Mouse (Mus musculus): ENCODE measurements around the gene Rasa3. TPM values are rescaled to one million over a fixed set of nuclear protein-coding genes. Genes with fewer than 3 reads are reported as not detected.

Gene Rasa3
- polyA plus RNA-seq, 1 experiment, result 83.2 TPM

DNA sequence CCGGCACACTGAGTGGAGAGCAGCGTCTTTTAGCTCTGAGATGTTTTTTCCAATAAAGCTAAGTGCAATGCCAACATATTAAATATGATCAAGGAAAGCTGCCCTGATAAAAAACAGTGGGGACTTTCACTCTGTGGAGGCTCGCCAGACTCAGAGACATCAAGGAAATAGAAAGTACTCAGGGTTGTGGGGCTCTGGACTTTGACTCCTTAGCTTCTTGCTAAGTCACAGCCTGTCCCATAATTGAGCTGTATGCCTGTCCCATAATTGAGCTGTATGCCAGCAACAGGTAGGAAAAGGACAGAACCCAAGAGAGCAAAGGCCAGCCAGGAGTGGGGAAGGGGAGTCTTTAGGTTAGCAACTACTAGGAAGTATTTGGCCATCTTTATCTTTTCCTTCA lies 20.9 kb upstream of the Rasa3 start:
- TF ChIP-seq POLR2A (IDR thresholded peaks at IDR 0.05; ENCODE audit: borderline replicate concordance, low read depth, low read length) (no peak), CTCF (IDR thresholded peaks at IDR 0.05; ENCODE audit: low read depth, low read length) (no peak)
- no peak overlapping the region for H3K27ac ChIP-seq (ENCODE audit: insufficient read depth, low read depth, low read length)
- H3K4me1 ChIP-seq (ENCODE audit: control insufficient read depth, insufficient read depth, low read length), result peaks cover 16% of the 10 kb centered on the region
- no peak overlapping the region for H3K4me3 ChIP-seq (ENCODE audit: insufficient read depth, low read length)

DNA sequence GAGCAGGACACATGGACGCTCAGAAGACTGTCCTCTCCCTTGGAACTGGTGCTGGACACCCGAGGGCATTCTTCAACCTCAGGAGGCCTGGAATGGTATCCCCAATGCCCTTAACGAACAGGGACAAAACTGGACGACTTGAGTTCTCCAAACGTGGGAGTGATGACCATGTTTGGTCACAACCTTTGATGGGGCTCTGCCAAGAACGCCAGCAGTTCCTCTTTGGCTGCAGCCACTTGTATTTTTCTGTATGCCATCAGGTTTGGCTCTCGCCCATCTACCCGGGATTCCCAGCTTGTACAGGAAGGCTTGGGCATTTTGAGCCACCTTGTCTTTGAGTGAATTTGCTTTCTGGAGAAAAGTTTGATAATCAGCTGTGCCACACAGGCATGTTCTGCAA lies 20.3 kb upstream of the Rasa3 start:
- peaks cover 16% of the 10 kb centered on the region for H3K4me1 ChIP-seq (ENCODE audit: control insufficient read depth, insufficient read depth, low read length)
- no peak overlapping the region for H3K4me3 ChIP-seq (ENCODE audit: insufficient read depth, low read length)
- no peak overlapping the region for H3K27ac ChIP-seq (ENCODE audit: insufficient read depth, low read depth, low read length)
- no peak for TF ChIP-seq CTCF (IDR thresholded peaks at IDR 0.05; ENCODE audit: low read depth, low read length)

DNA sequence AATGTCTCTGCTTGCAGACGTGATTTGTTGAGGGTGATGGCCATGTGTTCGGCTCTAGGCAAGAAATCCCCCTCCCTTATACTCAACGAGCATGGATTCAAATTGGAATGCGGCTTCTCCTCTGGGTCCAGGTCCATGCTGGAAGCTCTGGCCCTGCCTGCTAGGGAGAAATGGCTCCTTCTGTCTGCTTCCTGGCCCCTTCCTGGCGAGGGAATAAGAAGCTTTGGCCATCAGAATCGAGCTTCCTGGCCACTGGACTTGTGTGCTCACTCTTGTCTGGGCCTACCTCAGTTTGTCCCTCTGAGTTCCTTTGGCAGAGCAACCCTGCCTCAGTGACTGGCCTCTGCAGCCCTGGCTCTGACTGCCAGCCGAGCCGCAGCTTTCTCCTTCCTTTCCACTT lies 19.8 kb upstream of the Rasa3 start:
- no peak for TF ChIP-seq POLR2A (IDR thresholded peaks at IDR 0.05; ENCODE audit: borderline replicate concordance, low read depth, low read length)
- Histone ChIP-seq H3K4me1 (ENCODE audit: control insufficient read depth, insufficient read depth, low read length) (peaks cover 16% of the 10 kb centered on the region), H3K4me3 (ENCODE audit: insufficient read depth, low read length) (no peak overlapping the region), H3K27ac (ENCODE audit: insufficient read depth, low read depth, low read length) (no peak overlapping the region)

DNA sequence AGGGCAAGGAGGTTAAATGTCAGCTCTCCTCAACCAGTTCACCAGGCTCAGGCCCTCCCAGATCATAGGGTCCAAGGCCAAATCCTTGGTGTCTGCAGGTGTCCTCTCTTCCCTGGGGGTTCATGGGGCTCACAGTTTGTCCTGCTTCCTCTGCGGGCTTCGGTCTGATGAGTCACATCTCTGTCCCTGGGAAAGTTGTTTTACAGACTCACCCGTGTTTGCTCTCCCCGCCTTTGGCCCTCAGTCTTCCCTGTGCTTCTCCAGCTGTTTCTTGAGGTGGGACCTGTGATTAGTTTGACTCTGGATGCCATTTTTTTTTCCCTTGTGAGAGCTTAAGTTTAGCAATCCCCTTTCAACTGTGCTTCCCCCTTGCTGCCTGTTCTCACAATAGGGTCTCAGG lies 18.8 kb upstream of the Rasa3 start:
- Histone ChIP-seq H3K4me3 (ENCODE audit: insufficient read depth, low read length) (no peak overlapping the region), H3K27ac (ENCODE audit: insufficient read depth, low read depth, low read length) (no peak overlapping the region), H3K4me1 (ENCODE audit: control insufficient read depth, insufficient read depth, low read length) (peaks cover 16% of the 10 kb centered on the region)
- no peak for TF ChIP-seq CTCF (IDR thresholded peaks at IDR 0.05; ENCODE audit: low read depth, low read length)
- no peak for TF ChIP-seq POLR2A (IDR thresholded peaks at IDR 0.05; ENCODE audit: borderline replicate concordance, low read depth, low read length)

DNA sequence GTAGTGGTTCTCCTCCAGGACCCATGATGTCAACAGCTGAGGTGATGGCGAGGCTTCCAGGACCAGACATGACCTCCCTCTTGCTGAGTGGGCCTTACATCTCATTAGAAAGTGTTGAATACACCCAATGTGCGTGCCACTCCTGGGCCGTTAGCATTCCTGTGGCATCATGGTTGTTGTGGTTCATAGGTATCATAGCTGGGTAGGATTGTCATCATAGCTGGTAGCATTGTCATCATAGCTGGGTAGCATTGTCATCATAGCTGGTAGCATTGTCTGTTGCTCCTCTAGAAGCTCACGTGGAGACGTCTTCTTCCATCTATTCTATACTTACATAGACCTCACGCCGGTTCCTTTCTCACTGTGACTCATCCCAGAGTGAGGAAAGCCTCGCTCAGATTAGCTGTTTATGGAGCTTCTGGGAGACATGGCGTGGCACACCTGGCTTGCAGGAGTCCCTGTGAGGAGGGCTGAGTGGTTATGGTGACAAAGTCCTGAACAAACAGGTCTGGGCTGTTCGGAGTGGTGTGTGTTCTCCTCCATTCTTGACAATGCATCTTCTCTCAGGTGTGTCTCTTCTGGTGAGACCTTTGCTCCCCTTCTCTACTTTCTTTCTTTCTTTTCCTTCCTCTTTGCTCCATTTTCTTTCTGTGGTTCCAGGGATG lies 17.9 kb upstream of the Rasa3 start:
- TF ChIP-seq CTCF (IDR thresholded peaks at IDR 0.05; ENCODE audit: low read depth, low read length), result no peak
- H3K4me3 ChIP-seq (ENCODE audit: insufficient read depth, low read length), result no peak overlapping the region
- no peak overlapping the region for H3K27ac ChIP-seq (ENCODE audit: insufficient read depth, low read depth, low read length)
- H3K4me1 ChIP-seq (ENCODE audit: control insufficient read depth, insufficient read depth, low read length), result peaks cover 16% of the 10 kb centered on the region

DNA sequence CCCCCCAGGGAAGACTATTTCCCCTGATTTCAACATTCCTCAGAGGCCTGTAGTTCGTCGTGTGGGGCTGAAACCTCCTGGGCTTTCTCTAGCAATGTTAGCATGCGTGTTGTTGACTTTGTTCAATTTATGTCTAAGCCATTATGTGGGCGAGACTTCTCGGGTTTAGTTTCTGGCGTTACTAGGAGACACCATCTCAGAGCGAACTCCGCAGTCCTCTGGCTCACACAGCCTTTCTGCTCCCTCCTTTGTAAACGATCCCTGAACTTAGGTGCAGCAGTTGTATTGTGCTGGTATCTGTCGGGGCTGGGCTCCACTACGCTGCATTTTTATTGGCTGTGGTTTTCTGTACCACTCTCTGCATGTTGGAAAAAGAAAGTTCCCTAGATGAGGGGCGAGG lies 17.3 kb upstream of the Rasa3 start:
- no peak for TF ChIP-seq CTCF (IDR thresholded peaks at IDR 0.05; ENCODE audit: low read depth, low read length)
- Histone ChIP-seq H3K4me1 (ENCODE audit: control insufficient read depth, insufficient read depth, low read length) (peaks cover 16% of the 10 kb centered on the region), H3K4me3 (ENCODE audit: insufficient read depth, low read length) (no peak overlapping the region)

DNA sequence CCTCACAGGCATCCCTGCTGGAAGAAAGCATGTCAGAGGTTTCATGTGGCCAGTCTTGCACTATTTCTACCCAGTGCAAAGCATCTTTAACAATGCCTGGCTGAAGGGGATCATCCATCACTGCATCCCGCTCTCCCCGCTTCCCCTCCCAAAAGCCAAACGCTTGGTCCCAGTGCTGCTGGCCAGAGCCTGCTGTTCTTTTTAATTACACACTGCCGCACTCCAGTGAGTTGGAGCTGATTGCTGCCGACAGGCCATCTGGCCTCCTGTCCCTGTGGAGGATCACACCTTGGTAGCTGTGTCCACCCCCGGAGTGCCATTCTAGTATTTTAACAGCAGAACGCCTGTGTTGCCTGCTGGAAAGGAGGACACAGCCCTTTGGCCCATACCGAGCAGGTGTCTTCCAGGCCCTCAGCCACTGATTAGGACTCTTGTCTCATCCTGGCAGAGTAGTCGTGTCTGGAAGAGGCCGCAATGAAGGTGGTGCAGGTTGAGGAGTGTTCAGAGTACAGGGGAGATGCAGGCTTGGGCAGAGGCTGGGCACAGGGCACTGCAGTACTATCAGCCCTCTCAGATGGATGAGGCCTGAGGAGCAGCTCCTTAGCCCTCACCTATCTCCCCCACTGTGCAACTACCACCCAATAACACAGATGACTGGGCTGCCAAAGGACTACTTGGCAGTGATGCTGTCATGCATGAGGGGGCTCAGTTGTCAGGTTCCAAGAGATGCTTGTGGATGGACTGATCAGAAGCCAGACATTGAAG lies 15.1 kb upstream of the Rasa3 start:
- no peak overlapping the region for H3K27ac ChIP-seq (ENCODE audit: insufficient read depth, low read depth, low read length)
- no peak for TF ChIP-seq CTCF (IDR thresholded peaks at IDR 0.05; ENCODE audit: low read depth, low read length)
- TF ChIP-seq POLR2A (IDR thresholded peaks at IDR 0.05; ENCODE audit: borderline replicate concordance, low read depth, low read length), result no peak

More for the DNA sequence above, 17.3 kb upstream of the Rasa3 start:
- no peak overlapping the region for H3K27ac ChIP-seq (ENCODE audit: insufficient read depth, low read depth, low read length)

DNA sequence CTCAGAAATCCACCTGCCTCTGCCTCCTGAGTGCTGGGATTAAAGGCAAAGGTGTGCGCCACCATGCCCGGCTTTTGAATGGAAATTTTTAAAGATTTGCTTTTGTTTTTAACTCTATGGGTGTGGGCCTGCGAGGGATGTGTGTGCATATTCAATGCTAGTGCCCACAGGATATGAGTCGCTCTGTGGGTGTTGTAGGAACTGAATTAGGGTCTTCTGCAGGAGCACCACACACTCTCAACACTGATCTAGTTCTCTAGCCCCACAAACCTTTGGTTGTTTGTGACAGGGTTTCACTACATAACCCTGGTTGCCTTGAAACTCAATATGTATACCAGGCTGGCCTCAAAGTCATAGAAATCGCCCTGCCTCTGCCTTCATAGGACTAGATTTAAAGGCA lies 11.9 kb upstream of the Rasa3 start:
- TF ChIP-seq CTCF (IDR thresholded peaks at IDR 0.05; ENCODE audit: low read depth, low read length), result no peak
- no peak for TF ChIP-seq POLR2A (IDR thresholded peaks at IDR 0.05; ENCODE audit: borderline replicate concordance, low read depth, low read length)
- no peak overlapping the region for H3K27ac ChIP-seq (ENCODE audit: insufficient read depth, low read depth, low read length)
- H3K4me1 ChIP-seq (ENCODE audit: control insufficient read depth, insufficient read depth, low read length), result peaks cover 28% of the 10 kb centered on the region
- H3K4me3 ChIP-seq (ENCODE audit: insufficient read depth, low read length), result no peak overlapping the region

More for the DNA sequence above, 15.1 kb upstream of the Rasa3 start:
- Histone ChIP-seq H3K4me3 (ENCODE audit: insufficient read depth, low read length) (no peak overlapping the region), H3K4me1 (ENCODE audit: control insufficient read depth, insufficient read depth, low read length) (peaks cover 21% of the 10 kb centered on the region)

DNA sequence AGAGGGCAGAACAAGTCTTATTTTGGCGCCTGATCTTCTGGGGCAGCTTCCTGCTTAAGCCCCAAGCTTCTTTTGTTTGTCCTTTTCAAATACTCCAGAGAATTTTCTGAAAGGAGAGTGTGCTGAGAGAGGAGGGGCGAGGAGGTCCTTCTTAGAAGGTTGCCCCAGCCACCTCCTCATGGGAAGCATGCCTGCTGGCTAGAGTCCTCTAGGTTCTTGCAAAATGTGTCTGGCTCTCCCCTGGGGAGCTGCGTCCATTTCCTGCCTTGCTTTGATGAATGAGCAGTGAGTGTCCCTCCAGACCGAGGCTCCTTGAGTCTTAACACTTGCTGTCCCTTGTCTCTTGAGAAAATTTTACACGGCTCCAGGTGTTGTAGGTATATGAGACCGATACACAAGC lies 11.1 kb upstream of the Rasa3 start:
- Histone ChIP-seq H3K27ac (ENCODE audit: insufficient read depth, low read depth, low read length) (no peak overlapping the region), H3K4me3 (ENCODE audit: insufficient read depth, low read length) (no peak overlapping the region), H3K4me1 (ENCODE audit: control insufficient read depth, insufficient read depth, low read length) (peaks cover 28% of the 10 kb centered on the region)
- TF ChIP-seq POLR2A (IDR thresholded peaks at IDR 0.05; ENCODE audit: borderline replicate concordance, low read depth, low read length) (no peak), CTCF (IDR thresholded peaks at IDR 0.05; ENCODE audit: low read depth, low read length) (no peak)

DNA sequence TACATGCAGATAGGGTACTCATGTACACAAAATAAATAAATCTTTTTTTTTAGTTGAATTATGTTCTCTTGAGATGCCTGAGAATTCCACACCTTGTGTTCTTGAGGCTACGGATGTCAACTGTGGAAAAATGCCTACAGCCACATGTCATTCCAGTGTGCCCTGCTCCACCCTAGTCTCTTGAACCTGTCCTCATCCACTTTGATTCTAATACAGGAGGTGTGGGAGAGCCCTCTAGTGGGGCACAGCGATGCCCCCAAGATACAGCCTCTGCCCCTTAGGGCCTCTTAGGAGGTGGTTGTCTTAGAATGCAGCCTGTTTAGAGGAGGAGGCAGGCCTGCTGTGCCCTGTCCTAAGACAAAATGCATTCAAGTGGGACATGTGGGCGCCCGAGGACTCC lies 10.5 kb upstream of the Rasa3 start:
- H3K4me1 ChIP-seq (ENCODE audit: control insufficient read depth, insufficient read depth, low read length), result peaks cover 28% of the 10 kb centered on the region
- no peak overlapping the region for H3K27ac ChIP-seq (ENCODE audit: insufficient read depth, low read depth, low read length)
- TF ChIP-seq CTCF (IDR thresholded peaks at IDR 0.05; ENCODE audit: low read depth, low read length) (no peak), POLR2A (IDR thresholded peaks at IDR 0.05; ENCODE audit: borderline replicate concordance, low read depth, low read length) (no peak)
- no peak overlapping the region for H3K4me3 ChIP-seq (ENCODE audit: insufficient read depth, low read length)
